Mouse (Mus musculus) gastrocnemius, postnatal 14 days (tissue): Measurements from ENCODE around the gene Psmg4. TPM values are rescaled to one million over a fixed set of nuclear protein-coding genes. Genes with fewer than 3 reads are reported as not detected.

ENCODE experiments used
- DNase-seq: peaks from one replicate; pipeline ENCODE4 v3.0.0; 2021; ENCODE audit warnings: mixed read lengths
- intact Hi-C: fragments of 180-260 bp; cut with DNase I; formaldehyde crosslinking; loops from one replicate; pipeline ENCODE4 v1.15.1; 2025; ENCODE audit warnings: low total_unique reads
- total RNA-seq, 2 experiments: library from RNA; stranded (reverse); gene quantifications; 2 replicates each; pipeline ENCODE4 v1.2.3; 2021

Gene Psmg4
- total RNA-seq, 2 experiments from 2014 or later: 26.0 to 26.9 TPM

DNA sequence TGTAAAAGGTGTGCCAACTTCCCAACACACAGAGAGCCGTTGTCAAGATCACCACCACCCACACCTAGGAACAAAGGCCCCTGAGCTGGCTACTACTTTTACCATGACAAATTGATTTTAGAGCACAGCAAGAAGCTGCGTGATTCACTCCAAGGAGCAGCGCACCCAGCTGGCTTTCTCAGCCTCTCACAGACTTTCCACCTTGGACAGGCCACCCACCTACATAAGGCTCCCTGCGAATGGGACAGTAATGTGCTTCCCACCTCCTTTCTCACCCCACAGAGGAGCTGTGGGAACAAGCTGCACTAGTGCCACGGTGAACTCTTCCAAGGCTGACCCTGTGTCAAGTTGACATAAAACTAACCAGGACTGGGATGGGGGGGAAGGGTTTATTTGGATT is 19.4 kb upstream of the Psmg4 start:
- intact Hi-C loops: no loop called here

DNA sequence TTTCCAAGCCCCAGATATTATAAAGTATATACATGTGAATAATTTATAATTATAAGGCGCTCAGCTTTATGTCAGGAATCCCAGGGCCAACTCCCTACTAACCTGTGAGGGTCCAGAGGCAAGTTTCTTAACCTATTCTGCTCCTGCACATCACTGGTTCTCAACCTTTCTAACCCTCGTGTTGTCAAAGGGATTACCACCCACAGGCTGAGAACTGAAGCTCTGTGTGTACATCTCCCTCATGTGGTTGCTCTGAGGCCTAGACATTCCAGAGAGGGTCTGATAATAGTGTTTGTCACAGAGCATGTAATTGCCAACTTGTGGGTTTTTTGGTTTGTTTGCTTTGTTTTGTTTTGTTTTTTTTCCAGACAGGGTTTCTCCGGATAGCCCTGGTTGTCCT is 15.8 kb upstream of the Psmg4 start:
- no peak for DNase-seq
- intact Hi-C loops: no loop called here

More for the DNA sequence above, 19.4 kb upstream of the Psmg4 start:
- no peak for DNase-seq

DNA sequence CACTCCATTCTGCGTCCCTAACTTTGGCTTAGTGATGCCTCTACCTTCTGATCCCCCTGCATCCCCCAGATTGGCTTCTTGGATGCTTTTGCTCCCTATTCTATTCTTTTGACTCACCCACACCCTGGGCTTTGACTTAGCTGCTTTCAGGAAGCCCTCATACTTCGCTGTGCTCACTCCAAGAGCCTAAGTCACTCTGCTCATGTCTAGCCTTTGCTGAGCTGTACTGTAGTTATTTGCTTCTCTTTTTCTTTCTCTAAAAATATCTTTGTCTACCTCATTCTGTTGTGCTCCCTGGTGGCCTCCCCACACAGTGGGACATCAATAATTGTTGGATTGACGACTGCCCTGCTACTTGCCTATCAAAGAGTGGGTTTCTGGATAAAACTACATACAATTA is 14.6 kb upstream of the Psmg4 start:
- no peak for DNase-seq
- intact Hi-C loops: no loop called here

DNA sequence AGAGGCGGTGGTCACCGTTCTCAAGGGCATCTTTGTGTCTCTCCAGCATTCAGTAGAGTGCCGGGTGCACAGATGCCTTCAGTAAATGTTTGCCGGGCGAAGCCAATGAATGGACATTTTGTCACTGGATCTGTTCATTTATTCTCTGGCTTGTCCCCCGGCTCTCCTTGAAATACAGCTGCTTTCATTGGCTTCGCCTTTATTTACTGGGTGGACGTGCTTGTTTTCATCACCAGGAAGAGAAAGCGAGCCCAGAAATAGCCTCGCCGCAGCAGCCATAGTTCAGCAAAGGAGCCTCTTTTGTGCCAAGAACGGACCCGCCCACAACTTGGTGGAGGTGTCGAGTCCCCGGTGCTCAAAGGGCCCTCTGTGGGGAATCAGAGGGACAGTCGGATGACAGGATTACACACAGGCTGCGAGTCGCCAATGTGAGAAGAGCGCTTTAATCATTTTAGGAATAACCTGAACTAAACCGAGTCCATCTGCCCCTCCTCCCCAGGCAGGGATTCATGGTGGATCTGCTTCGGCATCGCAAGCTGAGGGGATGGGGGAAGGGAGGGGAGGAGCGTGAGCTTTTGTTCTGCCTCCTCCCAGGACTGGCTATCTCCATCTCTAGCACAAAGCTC is 13.9 kb upstream of the Psmg4 start:
- intact Hi-C loops: no loop called here
- DNase-seq: peak; percentile 68

DNA sequence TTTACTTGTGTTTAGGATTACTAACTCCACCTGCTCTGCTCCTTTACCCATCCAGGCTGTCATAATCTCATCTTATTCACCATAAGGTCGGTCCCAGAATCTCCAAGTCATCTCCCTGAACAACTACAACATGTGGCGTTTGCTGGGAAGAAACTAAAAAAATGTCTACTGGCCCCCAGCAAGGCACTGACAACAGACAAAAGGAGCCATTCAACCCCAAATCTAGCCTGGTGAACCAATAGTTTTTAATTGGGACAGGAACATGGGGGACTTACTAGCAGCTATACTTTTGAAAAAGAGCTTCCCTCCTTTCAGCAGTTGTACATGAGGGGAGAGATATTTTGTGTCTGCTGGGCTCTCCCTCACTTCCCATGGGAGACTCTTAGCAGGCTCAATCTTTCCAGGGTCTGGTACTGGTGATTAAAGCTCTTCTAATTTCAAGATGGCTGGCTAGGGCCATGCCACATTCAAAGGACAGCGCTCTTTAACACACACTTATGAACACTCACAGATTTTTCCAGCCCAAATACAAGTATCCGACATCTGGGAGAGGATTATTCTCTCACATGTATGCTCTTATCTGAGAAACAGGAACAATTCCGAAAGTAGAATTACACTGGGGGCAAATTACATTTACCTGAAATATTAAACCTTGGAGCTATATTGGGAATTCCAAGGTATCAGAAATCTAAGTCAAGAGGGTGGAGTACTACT is 13.1 kb upstream of the Psmg4 start:
- intact Hi-C loops: no loop called here
- DNase-seq: no peak

DNA sequence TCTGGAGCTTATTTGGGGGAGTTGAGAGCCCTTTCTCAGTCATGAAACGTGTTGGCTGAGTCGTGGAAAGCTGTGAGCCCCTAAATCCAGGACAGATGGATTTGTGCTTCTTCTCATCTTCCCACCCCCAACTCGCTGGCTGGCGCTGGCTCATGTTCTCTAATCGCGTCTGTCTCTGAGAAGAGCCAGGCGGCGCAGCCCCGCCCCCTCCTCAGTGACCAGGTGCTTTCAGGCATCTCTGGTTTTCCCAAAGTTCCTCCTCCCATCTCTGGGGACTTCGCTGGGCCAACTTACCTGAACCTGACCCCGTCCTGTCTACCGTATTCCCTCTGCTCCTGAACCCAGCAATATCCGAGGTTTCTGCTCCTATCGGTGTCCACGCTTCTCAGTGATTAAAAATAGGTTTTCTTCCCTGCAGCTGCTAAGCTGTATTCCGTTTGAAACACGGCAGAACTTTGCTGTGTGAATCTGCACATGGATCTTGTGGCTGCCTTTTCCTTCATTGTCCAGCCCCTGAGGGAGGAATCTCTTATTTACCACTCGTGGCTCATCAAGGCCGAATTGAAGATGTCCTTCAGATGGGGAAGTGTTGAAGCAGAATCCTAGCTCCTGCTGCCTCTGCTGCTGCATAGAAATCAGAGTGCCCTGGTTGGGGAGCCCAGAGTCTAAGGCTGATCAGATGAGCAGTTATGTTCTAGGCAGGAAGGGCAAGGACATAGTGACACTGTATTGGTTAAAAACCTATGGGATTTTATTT is 12.3 kb upstream of the Psmg4 start:
- DNase-seq: no peak
- intact Hi-C loops: no loop called here

DNA sequence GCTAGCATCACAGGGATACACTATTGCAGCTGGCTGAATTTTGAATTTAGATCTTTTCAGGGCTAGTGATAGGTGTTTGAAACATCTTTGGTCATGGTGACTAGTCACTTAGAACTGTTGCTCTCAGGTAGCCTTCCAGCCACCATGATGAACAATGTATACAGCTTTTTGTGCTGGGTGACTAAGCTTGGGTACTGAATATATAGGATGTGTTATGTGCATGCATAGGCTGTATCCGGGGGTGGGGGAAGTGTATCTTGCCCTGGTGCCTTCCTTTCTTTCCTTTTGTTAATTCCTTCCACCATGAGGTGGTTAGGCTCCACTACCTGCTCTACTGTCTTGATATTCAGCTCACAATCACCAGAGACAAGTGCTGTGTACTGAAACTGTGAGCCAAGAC is 11.3 kb upstream of the Psmg4 start:
- intact Hi-C loops: no loop called here
- no peak for DNase-seq

DNA sequence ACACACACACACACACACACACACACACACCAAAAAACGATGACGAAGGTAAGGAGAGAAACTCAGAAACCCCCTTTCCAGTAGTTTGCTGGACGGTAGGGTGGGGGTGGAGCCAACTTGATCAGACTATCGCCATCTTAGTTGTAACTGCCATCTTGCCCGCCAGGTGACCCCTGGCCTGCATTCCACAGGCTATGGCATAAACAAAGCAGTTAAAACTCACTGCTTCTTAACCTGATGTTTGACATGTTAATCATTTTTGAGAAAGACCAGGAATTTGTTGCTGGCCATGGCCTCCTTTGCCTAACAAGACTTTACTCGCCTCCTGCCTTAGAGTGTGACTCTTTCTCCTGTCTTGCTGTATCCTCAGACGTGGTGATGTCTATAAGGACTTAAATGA is 10.1 kb upstream of the Psmg4 start:
- DNase-seq: no peak
- intact Hi-C loops: no loop called here

DNA sequence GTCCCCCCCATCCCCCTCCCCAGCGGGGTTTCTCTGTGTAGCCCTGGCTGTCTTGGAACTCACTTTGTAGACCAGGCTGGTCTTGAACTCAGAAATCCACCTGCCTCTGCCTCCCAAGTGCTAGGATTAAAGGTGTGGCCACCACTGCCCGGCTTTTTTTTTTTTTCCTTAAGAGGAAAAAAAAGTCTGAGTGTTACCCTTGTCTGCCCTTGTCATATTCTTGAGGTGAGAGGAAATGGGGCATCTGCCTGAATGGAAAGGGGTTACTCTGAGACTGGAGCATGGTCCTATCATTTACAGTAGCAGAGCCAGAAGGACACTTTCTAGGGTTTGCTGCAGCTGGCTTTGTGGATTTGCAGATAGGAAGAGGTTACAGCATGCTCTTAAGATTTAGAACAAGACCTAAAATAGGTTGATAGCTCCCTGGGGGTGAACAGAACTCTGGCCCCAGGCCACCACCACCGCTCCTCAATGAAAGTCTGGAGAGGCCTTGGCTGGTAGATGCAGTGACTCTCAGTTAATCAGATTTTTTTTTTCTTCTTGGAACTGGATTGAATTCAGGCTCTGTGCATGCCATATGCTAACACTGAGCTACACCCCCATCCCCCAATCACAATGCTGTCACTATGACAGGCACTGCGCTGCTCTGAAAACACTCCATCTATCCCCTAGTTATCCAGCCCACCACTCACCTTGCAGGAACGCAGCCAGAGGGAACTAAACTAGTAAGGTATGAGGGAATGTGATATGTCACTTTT is 9.3 kb upstream of the Psmg4 start:
- DNase-seq: peak; percentile 52
- intact Hi-C loops: loop anchor here (2.0 kb wide), 1 partner anchor 109 kb away; no protein-coding TSS in a partner anchor

DNA sequence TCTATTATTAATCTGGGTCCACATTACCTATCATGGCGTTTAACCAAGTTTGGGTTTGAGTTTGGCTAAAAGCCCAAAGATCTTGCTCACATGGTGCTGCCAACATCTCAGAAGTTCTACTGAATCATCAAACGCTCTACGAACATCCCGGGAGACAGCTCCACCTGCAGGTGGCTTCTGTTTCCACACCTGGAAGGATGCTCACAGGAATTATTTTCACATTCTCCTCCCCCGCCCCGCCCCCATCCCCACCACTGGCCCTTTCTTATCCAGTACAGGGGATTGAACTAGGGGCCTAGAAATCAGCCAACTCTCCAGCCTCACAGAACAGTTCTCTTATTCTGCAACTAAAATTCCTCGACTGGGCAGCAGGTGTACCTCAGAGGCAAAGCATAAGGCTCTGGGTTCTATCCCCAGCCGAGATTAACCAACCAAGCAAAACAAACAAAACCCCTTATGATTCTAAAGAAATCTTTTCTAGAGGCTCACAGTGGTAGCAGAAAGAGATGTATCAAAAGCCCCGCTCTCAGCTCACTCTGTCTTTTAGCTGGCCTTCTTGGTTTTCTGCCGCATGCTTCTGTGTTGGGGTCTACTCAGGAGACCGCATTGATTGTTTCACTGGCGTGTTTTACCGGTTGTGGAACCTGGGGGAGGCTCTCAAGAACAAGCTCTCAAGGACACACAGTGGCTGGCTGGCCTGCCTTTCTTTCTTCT is 8.4 kb upstream of the Psmg4 start:
- intact Hi-C loops: loop anchor here (2.0 kb wide), 1 partner anchor 110 kb away; no protein-coding TSS in a partner anchor

DNA sequence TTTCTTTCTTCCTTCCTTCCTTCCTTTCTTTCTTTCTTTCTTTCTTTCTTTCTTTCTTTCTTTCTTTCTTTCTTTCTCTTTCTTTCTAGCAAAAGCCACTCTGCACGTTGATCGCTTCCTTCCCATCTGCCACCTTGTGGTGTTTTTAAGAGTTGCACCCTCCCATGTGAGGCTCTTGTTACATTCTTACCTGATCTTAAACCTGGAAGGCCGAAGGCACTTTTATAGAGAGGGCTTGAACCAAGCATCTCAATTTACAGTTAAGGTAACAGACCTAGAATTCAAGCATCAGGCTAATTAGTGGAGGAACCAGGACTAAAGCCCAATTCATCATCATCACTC is 7.9 kb upstream of the Psmg4 start:
- peak; percentile 36 for DNase-seq
- intact Hi-C loops: loop anchor here (2.0 kb wide), 1 partner anchor 110 kb away; no protein-coding TSS in a partner anchor

More for the DNA sequence above, 8.4 kb upstream of the Psmg4 start:
- peak; percentile 64 for DNase-seq

DNA sequence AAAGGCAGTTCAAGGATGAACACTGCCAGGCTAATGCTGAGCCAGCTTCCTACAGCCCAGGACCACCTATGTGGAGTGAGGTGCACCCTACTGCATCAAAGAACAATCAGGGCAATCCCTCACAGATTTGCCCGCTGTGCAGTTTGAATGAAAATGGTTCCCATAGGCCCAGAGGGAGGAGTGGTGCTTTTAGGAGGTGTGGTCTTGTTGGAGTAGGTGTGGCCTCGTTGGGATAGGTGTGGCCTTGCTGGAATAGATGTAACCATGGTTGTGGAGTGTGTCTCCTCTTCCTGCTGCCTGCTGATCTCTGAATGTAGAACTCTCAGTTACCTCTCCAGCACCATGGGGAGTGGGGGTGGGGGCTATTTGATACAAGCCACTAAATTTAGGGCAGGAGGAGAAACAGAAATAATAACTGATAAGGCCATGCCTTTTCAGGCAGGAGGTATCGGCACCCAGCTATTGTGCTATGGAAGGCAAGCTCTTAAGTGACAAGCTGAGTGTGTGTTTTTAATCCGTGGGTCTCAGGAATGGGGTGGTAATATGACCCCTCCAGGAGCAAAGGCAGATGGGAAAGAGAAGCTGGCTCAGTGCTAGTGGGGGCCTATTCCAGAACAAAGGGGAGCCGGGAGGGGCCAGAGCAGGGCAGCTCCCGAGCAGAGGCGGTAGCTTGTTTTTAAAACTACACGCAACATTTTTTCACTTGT is 6.5 kb upstream of the Psmg4 start:
- no peak for DNase-seq
- intact Hi-C loops: no loop called here

DNA sequence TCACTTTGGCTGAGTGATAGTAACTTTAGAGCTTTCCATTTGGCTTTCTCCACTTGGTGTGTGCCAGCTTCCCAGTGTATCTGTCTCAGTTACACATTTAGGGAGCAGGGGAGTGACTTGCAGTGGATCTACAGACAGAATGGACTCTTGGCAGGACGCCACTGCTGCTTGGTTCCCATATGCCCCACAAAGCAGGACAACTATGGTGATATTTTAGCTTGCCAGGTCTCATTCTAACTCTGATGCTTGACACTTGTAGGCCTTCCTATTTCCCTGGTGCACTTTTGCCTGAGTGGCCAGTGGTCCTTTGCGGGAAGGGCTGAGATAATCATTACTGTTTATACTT is 6.0 kb upstream of the Psmg4 start:
- intact Hi-C loops: no loop called here
- peak; percentile 17 for DNase-seq

DNA sequence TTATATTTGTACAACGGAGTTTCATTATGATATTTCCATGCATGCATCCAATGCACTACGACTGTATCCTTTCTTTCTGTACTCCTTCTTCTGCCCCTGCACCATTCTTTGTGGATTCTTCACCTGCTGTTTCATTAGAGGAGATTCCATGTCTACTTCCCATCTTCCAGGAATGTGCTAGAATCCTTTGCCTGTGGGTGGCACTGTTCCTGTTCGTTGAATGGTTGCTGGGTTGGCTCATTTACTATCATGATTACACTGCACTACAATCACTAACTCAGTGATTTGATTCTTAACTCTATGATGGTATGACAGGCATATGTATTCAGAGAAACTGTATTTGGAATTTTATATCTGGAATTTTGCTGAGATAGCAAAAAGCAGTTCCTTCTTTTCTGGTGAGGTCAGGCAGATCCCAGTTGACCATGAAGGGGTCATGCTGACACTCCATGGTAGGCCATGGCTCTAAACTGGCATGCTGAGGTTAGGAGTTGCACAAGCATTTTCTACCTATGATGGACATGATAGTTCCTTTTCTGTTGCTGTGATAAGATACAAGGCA is 5.1 kb upstream of the Psmg4 start:
- intact Hi-C loops: no loop called here
- DNase-seq: no peak

DNA sequence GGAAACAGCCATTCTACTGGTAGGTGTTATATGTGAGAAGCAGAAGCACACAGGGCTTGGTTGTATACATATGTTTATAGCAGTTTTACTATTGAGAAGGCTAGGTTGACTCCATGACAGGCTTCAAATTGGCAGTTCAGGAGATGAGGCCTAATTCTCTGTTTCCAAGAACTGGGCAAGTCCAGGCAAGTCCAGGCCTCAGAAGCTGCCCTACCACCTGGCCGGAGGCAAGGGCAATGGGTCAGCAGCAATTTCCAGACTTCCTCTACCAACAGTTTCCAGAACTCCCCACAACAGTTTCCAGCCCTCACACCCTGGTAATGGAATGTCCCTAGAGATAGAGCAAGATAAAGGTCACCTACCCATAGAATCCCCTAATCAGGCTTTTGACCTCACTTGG is 2.8 kb upstream of the Psmg4 start:
- DNase-seq: no peak
- intact Hi-C loops: no loop called here

DNA sequence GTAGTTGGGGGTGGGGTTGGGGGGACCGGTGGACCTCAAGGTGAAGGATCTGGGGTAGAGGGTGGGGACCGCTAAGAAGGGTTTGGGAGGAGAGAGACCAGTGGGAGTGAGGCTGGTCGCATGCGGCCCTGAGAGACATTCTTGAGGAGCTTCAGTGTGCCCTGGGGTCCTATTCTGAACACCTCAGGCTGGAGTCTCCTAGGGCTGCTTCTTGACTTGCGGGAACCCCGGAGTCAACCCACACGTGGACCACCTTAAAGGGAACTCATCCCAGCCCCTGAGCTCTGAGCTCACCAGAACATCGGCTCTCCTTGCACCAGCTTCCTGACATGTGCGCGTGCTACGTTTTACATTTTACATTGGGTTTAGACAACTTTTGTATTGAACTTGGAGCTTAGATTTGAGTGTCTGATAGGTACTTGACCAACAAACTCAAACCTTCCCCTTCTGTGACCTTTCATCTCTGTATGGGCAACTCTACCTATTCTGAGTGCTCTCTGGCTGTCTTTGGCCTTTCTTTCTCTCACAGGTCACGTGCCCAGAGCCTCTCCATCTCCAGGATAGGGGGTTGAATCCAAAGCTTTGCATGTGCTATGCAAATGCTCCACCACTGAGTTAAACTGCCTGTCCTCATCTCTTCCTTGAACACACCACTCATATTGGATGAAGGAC is 676 bp downstream of the Psmg4 start:
- intact Hi-C loops: no loop called here

DNA sequence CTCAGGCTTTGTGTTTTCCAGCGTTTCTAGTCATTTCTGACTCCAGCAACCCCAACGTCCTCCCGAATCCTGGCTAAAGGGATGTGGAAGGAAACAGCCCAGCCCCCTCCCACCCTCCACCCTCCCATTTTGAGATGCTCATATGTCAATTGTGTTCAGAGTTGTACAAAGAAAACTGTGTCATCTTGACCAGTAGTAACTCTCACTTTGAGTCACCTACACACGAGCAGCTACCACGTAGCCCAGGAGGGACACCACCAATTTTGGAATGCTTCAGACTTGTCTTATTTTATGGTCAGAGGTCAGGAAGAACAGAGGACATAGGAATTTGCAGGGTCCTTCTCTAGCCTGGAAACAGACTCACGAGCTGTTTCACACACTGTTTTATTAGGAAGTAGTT is 11.3 kb downstream of the Psmg4 start:
- intact Hi-C loops: no loop called here
- DNase-seq: no peak

More for the DNA sequence above, 676 bp downstream of the Psmg4 start:
- no peak for DNase-seq

DNA sequence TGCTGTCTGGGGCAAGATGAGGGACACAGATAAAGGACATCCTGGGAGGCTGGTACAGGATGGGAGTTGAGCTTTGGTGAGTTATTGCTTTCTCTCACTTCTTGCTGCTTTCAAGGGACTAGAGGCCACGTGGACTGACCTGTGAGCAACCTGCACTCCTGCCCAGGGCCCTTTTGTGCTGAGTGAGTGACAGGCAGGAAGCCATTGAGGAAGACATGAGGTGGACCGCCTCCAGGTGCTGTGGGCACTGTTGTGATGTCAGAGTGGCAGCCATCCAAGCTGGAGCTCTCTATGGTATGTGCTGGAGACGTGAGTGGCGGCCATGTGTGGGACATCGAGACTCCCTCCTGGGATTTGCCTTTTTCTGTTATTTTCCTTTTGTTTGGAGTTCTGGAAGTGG is 18.9 kb downstream of the Psmg4 start:
- no peak for DNase-seq
- intact Hi-C loops: loop anchor here (10.0 kb wide), 1 partner anchor 693 kb away; the partner anchor contains the start of gene Prpf4b
